Mouse (Mus musculus) gastrocnemius, postnatal 10 days (tissue): ENCODE measurements around the gene Nod1. TPM values are rescaled to one million over a fixed set of nuclear protein-coding genes. Genes with fewer than 3 reads are reported as not detected.

Source experiments
- DNase-seq: peaks from one replicate; pipeline ENCODE4 v3.0.0; 2021; ENCODE audit warnings: mixed read lengths
- long read RNA-seq, 2 experiments: library from polyadenylated mRNA; stranded (forward); transcript quantifications; one replicate each; pipeline ENCODE4 v2.0.0; 2021
- total RNA-seq, 2 experiments: library from RNA; stranded (reverse); gene quantifications; 2 replicates each; pipeline ENCODE4 v1.2.3; 2021

The Nod1 gene
- 1 to 10 TPM; 7.0 to 7.6 TPM for total RNA-seq
- long read RNA-seq, experiment 1, full-length matches to known transcripts: 18 of 26 reads
- long read RNA-seq, experiment 1, partial matches to known transcripts: 1 of 26 reads
- long read RNA-seq, experiment 1, other reads (novel, unspliced or antisense): 7 of 26 reads
- long read RNA-seq, experiment 2, full-length matches to known transcripts: 14 of 19 reads
- long read RNA-seq, experiment 2, partial matches to known transcripts: 2 of 19 reads
- long read RNA-seq, experiment 2, other reads (novel, unspliced or antisense): 3 of 19 reads

DNA sequence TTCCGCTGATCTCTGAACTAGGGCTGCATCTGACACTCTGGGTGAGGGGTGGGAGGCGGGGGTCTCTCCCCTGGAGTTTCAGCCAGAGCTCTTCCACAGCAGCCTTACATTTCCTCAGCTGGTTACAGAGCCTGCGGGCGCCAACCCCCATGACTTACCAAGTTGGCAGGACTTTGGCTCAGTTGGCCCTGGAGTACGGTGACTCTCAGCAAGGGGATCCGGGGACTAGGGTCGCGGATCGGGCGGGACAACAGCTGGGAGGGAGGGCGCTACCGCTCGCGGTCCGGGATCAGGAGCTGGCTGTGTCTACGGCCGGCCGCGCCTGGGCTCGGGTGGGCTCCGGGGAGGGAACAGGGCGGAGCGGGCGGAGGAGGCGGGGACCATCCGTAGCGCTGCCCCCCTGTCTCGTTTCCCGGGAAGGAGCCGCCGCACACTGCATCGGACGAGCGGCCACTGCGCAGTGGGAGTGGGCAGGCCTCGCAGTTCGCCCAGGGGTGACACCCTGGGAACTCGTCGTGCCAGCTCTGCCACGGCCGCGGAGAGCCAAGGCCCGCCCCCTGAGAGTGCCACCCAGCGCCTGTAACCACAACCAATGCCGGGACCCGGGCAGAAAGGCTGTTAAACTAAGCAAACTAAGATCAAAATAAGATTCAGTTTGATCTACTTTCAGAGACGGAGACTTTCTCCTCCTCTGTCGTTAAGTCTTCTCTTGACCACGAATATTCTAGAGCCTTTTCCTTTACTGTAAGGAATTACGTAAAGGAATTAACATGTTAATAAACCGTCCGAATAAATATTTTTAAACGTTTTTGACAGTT is at the start of gene Nod1:
Nod1 (minus strand) TSS at position 502 of the 818 bp plus-strand sequence.
- peak; percentile 85 for DNase-seq

DNA sequence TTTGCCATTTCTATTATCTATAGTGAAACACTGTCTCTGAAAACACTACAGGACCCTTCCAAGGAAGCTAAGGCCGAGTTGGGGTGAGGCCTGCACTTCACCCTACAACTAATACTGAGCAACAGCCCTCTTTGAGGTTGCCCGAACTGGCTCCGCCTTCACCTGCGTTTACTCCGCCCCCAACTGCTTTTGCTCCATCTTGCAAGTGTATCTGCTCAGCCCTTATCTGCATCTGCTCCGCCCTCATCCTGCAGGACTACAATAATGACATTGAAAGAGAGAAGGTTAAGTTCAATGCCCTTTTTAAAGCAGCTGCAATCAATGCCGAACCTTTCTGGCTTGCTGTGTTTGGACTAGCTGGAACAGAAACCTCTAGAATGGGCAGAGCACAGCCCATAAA is 49.4 kb upstream of the Nod1 start:
- no peak for DNase-seq

DNA sequence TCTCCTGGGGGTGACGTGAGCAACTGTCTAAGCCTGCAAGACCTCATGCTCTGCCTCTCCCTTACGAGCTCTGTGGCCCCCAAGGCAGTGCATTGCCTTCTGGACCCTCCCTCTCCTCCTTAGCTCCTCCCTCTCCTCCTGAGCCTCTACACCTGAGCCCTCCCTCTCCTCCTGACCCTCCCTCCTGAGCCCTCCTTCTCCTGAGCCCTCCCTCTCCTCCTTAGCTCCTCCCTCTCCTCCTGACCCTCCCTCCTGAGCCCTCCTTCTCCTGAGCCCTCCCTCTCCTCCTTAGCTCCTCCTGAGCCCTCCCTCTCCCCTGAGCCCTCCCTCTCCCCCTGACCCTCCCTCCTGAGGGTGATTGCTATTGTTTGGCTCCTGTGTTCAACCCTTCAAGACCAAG is 46.0 kb upstream of the Nod1 start:
- no peak for DNase-seq

DNA sequence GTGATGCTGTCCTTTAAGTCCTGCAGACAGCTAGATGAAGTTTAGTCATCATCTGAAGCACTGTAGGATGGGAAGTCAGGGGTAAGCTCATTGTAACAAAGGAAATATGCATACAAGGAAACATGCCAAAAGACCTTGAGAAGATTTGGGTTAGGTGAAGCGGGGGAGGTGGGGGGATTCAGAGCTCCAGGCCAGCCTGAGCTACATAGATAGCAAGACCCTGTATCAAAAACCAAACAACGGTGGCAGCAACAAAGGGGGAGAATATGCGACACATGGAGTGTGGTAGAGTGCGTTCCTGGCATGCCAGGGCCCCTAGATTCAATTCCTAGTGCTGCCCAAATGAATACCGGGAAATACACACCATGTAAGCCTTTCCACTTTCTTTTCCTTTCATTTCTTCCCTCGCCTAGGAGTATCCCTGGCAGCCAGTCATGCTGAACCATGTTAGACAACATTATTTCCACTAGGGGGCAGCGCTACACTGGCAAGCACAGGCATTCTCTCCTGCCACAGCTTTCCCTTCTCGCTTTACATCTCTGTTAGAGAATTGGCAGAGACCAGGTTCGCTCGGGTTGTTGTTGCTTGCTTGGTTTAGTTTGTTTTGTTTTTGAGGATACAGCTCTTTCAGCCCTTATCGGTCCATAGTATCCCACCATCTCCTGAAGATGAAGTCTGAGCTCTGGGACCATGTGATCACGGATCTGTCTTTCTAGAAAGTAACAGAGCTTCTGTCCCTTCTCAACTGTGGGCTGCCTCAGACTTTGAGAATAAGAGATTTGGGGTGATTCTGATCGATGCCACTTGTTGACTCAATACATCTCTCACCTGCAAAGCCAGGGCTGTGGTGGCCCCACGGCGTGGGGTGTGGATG is 44.5 kb upstream of the Nod1 start:
- peak; percentile 52 for DNase-seq

DNA sequence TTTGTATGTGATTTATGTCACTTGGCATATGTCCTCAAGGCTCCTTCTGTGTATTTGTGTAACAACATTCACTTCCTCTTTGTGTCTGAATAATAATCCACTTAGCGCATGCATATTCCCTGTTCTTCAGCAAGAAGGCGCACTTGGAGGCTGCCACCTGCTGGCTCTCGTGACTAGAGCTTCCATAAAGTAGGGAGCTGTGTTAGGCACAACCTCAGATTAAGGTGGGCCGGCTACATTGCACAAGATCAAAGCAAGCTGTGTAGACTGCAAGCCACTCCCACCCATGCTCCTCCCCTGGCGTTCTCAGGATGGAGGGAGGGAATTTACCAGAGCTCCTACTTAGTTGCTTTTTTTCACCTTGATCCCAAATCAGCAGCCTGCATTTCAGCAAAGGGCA is 43.8 kb upstream of the Nod1 start:
- DNase-seq: peak; percentile 26

DNA sequence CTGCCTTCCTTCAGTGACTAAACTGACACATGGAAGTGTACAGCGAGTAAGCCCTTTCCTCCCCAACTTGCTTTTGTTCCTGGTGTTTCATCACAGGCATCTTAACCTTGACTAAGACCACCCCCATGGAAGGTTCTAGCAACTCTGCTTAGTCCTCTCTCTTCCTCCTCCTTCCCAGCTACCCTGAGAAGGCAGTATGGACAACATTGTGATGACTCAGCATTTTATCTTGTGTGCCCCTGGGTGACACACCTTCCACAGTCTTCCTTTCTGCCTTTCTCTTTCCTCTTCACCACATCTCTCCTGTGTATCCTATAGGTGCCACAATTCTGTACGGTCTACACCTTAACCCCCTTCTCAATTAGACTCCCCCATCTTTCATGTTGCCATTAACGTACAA is 41.8 kb upstream of the Nod1 start:
- no peak for DNase-seq

DNA sequence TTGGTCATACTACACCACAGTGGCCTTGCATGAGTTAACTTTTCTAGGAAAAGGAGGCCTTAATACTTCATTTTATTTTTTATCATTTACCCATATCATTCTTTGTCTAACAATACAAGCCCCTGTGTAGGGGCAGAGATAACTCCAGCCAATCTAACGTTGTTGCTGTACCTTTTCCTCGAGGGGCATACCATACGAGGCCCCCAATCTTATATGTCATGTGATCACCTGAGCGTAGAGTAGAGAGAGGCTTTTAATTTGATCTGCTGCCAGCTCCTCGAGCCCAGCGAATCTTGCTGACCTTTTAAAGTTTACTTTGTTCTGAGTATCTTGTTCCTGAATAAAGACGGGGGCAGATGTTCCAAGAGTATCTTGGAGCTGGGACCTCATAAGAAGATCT is 40.1 kb upstream of the Nod1 start:
- DNase-seq: no peak

DNA sequence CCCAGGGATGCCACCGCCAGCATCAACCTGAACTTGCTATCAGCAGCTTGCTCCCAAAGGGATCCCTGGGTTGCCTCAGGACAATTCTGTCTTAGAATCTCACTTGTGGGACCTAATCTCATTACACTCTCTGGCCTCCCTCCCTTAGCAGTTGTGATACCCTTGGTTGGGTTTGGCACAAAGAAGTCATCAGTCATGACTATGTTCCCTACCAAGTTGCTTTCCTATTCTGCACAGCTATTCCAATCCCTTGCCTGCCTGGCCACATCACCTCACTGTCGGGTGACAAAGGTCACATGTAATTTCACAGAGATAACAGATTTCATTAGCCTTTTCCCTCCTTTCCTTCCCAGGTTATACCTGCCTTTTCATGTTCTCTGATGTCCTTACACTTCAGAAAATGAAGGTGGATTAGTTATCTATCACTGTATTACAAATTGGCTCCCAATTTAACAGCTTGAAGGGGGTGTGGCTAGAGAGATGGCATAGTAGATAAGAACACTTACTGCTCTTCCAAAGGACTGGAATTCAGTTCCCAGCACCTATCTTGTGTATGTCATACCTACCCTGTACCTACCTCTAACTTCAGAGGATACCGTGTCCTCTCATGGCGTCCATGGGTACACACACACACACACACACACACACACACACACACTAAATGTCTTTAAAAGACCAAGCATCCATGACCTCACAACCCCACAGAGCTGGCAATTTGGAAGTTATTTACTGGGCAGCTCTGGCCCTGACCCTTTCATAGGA is 38.1 kb upstream of the Nod1 start:
- DNase-seq: no peak

DNA sequence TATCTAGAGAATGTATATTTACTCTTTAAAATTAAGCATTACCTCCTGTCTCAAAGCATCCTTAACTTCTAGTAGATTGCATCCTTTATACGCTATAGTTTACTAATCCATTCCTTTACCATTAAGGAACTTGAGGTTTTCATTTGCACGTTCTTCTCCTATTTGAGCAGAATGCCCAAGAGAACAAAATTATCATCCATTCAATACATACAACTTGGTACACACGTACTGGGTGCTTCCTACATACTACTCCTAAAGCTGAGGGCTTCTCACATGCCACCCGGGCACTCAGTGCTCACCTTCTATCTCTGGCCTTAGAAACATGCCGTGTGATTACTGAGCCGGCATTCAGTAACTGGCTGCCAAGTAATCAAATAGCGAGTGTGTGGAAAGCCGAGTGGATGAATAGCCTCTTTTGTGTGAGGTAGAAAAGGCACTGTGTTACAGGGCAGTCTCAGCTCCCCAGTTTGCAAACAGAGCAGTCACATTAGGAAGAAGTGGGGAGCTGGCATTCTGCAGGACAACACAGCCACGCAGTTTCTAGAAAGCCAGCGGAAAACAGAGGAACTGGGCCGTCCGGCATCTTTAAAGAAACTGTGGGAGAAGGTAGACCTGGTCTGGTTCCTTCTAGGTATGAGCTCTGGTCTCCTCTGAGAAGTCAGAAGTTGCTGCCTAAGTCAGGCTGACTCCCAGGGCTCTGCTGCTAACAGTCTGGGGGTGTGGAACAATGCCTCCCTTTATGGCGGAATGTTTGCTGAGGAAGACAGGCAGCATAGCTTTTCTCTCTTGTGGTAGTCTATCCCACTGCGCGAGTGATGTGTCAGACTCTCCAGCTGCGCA is 37.2 kb upstream of the Nod1 start:
- no peak for DNase-seq

DNA sequence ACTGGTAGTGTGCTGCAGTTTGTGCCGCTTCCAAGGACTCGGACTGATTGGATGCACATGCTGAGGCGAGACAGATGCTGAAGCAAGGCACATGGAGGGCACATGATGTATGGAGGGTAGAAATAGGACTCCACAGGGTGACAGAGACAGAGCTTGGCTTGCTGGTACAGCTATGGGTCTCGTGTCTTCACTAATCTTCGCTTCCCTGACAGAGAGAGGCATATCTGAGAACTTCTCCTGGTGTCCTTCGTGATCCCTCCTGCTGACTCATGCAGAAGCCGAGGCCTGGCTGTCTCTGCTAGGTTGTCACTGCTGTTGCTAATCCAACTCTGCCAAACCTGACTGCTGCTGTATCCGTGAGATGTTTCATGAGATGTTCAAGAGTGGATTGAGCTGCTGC is 36.0 kb upstream of the Nod1 start:
- no peak for DNase-seq

DNA sequence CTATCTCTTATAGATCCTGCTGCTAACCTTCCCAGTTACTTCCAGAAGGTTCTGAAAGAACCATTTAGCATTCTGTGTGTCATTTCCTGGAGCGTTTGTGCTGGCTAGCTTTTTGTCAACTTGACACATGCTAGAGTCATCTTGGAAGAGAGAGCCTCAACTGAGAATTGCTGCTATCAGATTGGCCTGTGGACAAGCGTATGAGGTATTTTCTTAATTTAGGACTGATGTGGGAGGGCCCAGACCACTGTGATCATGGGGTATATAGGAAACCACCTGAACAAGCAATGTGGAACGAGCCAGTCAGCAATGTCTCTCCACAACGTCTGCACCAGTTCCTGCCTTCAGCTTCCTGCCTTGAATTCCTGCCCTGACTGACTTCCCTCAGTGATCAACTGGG is 31.1 kb upstream of the Nod1 start:
- no peak for DNase-seq

DNA sequence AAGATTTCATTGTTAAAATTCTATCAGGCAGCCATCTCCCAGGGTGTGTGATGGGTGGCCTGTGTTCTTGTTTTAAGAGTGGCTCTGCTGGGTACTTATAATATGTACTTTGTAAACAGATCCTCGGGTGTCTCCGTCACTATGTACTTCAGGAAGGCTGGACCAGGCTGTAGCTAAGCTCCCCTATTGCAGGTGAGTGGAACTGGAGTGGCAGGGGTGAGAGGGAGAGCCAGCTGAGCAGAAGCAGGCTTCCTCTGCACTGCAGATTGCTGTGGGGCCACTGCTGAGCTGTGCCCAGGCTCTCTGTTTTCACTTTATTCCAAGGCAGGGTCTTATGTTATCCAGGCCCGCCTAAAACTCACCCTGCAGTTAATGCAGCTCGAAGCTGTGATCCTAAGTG is 30.0 kb upstream of the Nod1 start:
- no peak for DNase-seq

DNA sequence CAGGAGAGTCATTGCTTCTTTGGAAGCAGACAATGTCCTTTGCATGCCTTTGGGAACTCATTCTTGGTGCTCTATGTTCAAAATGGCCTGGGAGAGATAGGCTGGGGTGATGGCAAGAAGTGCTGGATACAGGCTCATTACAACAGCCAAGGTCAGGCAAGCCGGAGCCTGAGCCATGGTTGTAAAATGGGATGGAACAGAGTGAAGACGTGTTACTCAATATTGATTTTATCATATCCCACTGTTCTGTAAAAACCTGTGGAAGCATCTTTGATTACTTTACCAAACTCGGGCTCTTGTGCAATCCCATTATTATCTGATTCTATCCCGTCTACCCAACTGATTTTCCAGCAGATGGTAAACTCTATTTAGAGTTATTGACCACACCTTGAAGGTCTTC is 28.9 kb upstream of the Nod1 start:
- DNase-seq: no peak

DNA sequence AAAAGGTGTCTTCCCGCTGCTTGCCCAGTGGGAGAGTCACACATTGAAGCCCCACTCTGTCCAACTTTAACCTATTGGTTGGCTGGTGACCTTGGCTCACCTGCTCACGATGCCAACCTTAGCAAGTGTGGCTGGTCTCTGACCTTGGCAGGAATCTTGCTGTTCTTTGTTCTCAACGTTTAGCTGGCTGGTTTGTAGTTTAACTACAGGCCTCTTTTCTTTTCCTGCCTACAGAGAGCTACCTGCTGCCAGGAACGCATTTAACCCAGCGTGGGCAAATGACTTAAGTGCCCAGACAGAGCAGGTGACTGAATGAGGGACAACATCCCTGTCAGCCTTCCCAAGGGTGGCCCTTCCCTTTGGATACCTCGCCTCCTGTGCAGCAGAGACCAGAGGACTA is 25.3 kb upstream of the Nod1 start:
- no peak for DNase-seq

DNA sequence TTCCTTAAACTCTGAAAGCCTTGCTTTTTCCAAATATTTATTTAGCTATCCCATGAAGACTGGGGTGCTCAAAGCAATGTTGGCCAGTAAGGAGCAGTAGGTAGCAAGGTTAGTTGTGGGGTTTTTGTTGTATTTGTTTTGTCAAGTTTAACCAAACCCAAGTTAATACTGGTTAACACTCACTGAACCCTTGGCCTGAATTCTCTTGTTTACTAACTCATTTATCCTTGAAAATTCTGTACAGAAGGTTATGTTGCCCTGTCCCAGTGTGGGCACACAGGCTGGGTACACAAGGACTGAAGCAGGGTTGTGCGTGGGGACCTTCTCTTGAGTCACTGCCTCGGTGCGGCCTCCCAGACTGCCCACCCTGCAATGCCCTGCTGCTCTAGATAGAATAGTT is 23.9 kb upstream of the Nod1 start:
- DNase-seq: no peak

DNA sequence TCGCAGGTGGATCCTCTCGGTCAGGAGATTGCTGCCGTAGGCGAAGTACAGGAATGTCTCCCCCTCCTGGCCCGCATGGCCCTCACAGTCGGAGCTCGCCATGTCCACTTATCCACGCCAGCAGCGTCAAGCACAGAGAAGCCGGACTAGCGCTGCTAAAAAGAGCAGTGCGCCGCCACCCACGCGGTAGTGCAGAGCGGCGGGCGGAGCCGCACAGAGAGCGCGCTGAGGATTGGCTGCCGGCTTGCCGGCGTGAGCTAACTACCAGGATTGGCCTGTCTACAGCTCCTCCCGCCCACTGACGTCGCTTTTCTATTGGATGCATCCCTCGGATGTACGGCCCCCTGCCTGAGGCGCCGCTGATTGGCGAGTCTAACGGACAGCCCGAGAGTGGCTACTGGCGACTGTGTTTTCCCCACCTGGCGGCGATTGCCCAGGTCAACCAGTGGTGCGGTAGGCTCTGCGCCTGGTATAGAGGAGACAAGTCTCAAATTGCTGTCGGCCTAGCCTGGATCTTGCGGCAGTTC is 20.4 kb upstream of the Nod1 start, which contains the start of gene Ggct:
Ggct (minus strand) TSS at position 217 of the 527 bp plus-strand sequence.
- peak; percentile 89 for DNase-seq

DNA sequence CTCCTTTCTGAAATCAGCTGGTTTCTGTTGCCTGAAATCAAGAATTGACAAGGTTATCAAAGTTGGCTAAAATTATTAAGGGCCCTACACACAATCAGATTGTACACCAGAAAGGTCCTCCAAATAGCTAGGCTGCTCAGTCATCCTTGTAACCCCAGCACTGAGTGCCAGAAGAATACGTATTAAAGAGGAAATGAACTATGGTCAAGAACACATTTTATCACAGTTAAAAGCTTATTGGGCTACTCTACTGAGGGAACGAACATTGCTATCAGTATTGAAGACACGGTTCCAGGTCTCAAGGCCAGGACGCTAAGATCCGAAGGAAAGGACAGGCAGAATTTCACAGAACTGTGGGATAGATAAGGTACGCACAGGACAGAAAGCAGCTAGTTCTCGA is 19.7 kb upstream of the Nod1 start:
- DNase-seq: no peak

DNA sequence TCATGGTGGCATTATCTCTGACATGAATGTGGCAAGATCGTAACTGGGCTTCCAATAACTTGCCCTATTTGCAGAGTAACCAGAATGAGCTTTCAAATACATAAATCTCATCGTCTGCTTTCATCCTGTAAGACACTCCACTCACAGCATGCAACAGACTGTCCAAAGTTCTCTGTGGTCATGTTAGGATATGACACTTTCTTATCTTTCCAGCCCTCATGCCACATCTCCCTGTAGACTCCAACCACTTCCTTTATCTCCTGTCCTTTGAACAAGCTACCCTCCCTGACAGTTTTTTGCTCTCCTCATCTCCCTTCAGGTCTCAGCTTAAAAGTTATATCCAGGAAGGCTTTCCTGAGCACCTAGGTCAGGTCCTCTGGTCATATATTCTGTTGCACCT is 18.8 kb upstream of the Nod1 start:
- DNase-seq: no peak

DNA sequence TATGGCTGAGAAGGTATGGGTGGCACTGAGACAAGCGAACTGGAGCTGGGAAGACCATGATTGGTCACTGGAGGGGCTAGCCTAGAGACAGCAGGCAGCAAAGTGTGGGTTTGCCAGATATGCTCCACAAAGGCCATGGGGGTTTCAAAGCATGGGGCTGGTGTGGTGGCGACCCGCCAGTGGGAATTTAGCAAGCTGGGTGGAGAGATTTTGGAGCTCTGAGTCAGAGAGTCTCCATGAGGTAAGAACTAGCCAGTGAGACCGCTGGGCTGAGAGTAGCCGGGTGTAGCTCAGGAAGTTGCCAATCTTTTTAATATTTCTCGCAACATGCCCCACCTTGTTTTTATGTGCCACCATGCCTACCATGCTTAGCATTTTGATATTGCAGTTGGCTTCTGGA is 15.7 kb upstream of the Nod1 start:
- DNase-seq: no peak

DNA sequence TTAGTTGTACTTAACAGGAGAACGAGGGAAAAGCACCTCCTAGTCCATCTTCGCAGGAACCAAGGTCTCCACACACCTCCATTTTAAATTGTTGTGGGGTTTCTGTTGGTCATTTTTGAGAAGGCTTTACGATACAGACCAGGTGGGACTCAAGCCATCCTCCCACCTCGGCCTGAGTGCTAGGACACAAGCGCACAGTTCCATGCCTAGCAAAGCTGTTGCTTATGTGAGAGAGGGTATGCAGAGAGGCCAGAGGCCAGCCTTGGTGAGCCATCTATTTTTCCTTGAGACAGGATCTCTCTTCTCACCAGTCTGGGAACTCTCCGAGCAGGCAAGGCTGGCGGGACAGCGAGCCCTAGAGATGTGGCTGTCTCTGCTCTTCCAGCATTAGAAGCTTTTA is 11.7 kb upstream of the Nod1 start:
- DNase-seq: no peak

DNA sequence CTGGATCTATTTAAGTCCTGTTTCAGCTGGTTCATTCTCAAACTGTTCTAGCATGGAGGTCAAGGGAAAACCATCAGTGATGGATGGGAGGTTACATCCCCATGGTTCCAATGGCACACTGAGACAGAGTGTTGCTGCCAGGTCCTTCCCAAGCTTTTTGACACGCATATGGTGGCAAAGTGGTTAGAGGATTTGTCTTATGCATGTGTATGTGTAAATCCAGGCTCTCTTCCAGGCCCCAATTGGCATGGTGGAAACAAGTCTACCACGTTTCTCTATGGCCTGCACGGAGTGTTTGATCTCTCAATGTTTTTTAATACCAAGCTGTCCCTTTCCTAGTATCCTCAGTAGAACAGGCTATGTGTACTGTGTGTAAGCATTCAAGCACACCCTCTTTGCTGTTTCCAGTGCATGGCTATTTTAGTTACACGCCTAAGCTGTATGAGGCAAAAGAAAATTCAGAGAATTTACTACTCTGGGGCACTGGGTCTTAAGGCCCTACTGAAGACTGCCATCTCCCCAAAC is 11.2 kb upstream of the Nod1 start:
- no peak for DNase-seq
